Mouse (Mus musculus) liver, embryonic 14.5 days (tissue): Measurements from ENCODE around the gene Hdac4. TPM values are rescaled to one million over a fixed set of nuclear protein-coding genes. Genes with fewer than 3 reads are reported as not detected.

ENCODE experiments used
- ATAC-seq: fragments of 200-750 bp; cut with Nextera tagmentation; 2 replicates; pipeline ENCODE4 v1.8.0; 2017; ENCODE audit warnings: moderate number of reproducible peaks, mild to moderate bottlenecking, moderate library complexity; ENCODE audit not compliant: insufficient read depth
- DNase-seq, 3 experiments: peaks; one replicate each; pipeline ENCODE4 v3.0.0-alpha.2; 2012 to 2013; ENCODE audit warnings: low read depth in 3 of 3, low spot score in 3 of 3
- H3K27ac ChIP-seq: fragments of 300-500 bp; sonication (generic); 2 replicates; pipeline ENCODE4 v1.5.1; 2014; ENCODE audit warnings: moderate library complexity, mild to moderate bottlenecking, control low read depth, inconsistent platforms
- H3K27me3 ChIP-seq: fragments of 300-500 bp; sonication (generic); 2 replicates; pipeline ENCODE4 v1.6.1; 2014; ENCODE audit warnings: mild to moderate bottlenecking, low read length, moderate library complexity; ENCODE audit not compliant: control insufficient read depth, insufficient read depth
- H3K36me3 ChIP-seq: fragments of 300-500 bp; sonication (generic); replicated peaks from 2 replicates; pipeline ENCODE4 v1.6.1; 2014; ENCODE audit warnings: low read depth; ENCODE audit not compliant: control insufficient read depth, insufficient read depth
- H3K4me1 ChIP-seq, 2 experiments: fragments of 200-500 bp in 1 of 2; fragments of 300-500 bp in 1 of 2; sonication (generic) in 1 of 2; replicated peaks; 2 replicates each; pipeline ENCODE4 v1.6.1; 2012 to 2014; ENCODE audit warnings: antibody characterized with exemption in 1 of 2, inconsistent platforms in 1 of 2, low read length in 1 of 2; ENCODE audit not compliant: control insufficient read depth in 2 of 2, insufficient read depth in 2 of 2
- H3K4me2 ChIP-seq: fragments of 300-500 bp; sonication (generic); 2 replicates; pipeline ENCODE4 v1.6.1; 2014; ENCODE audit warnings: low read depth, mild to moderate bottlenecking, control low read depth, moderate library complexity
- H3K4me3 ChIP-seq, 2 experiments: fragments of 200-500 bp in 1 of 2; fragments of 300-500 bp in 1 of 2; sonication (generic) in 1 of 2; 2 replicates each; pipeline ENCODE4 v1.5.1; 2012 to 2014; ENCODE audit warnings: low read depth in 2 of 2, low read length in 2 of 2, mild to moderate bottlenecking in 2 of 2, control low read depth in 1 of 2, inconsistent platforms in 1 of 2, moderate library complexity in 1 of 2; ENCODE audit not compliant: insufficient read depth in 1 of 2
- H3K9ac ChIP-seq: fragments of 300-500 bp; sonication (generic); replicated peaks from 2 replicates; pipeline ENCODE4 v1.6.1; 2014; ENCODE audit warnings: mild to moderate bottlenecking, control low read depth, moderate library complexity
- H3K9me3 ChIP-seq: fragments of 300-500 bp; sonication (generic); 2 replicates; pipeline ENCODE4 v1.6.1; 2016; ENCODE audit warnings: low read length, mixed read lengths; ENCODE audit not compliant: control insufficient read depth
- CTCF ChIP-seq: IDR thresholded peaks from 2 replicates; pipeline ENCODE4 v1.5.1; 2016; ENCODE audit warnings: antibody characterized with exemption, low read depth, control low read depth
- EP300 ChIP-seq: IDR thresholded peaks from 2 replicates; pipeline ENCODE4 v1.6.1; 2016; ENCODE audit warnings: antibody characterized with exemption, low read depth
- WGBS: fragments of 180-500 bp; shearing (Covaris S2); extraction: QIAGEN DNeasy Blood & Tissue Kit; methylation state at CpG from one replicate; pipeline ENCODE4 v1.1.7; 2014; ENCODE audit not compliant: insufficient replicate concordance; 5-methylcytosine and 5-hydroxymethylcytosine counted together
- polyA plus RNA-seq, 2 experiments: library from polyadenylated mRNA; depleted of rRNA in 1 of 2; stranded (reverse) in 1 of 2; unstranded in 1 of 2; fragments of >200 nt; fragmentation: Nextera tagmentation in 1 of 2; extraction: Ambion mirVana in 1 of 2; gene quantifications; 2 replicates each; pipeline versions ENCODE4 v1.2.1 to v1.2.3; 2012 to 2014

Gene Hdac4
- polyA plus RNA-seq, 2 experiments, result 1.5 to 3.1 TPM

GRCm38 (mm10) chr1:92143331-92143895 is 52.1 kb downstream of the Hdac4 start:
- H3K4me2 ChIP-seq, result no peak overlapping the region
- H3K36me3 ChIP-seq, result no peaks in the 10 kb centered on the region
- no peak overlapping the region for H3K4me3 ChIP-seq
- DNase-seq (no peak), ATAC-seq (no peak)
- no peaks in the 10 kb centered on the region for H3K9me3 ChIP-seq
- H3K27me3 ChIP-seq, result no peaks in the 10 kb centered on the region
- no peak overlapping the region for H3K9ac ChIP-seq
- WGBS, result 64% methylated on average over 6 of the region's 6 CpGs
- no peak overlapping the region for H3K27ac ChIP-seq
- H3K4me1 ChIP-seq, result 0 out of 4 replicates have a peak, but pooled peaks cover 0 to 3% of the 10 kb centered on the region in 2 experiments
- TF ChIP-seq EP300 (no peak), CTCF (no peak)

- no peak for ATAC-seq
- 73% methylated on average over 4 of the region's 4 CpGs for WGBS
- Histone ChIP-seq H3K4me3 (no peak overlapping the region), H3K27me3 (no peaks in the 10 kb centered on the region), H3K4me2 (no peak overlapping the region), H3K27ac (no peak overlapping the region), H3K4me1 (0 out of 4 replicates have a peak, but pooled peaks cover 0 to 3% of the 10 kb centered on the region in 2 experiments), H3K9me3 (no peaks in the 10 kb centered on the region), H3K9ac (no peak overlapping the region), H3K36me3 (no peaks in the 10 kb centered on the region)
- DNase-seq, result no peak
- no peak for TF ChIP-seq EP300
- no peak for TF ChIP-seq CTCF
Measured at GRCm38 (mm10) chr1:92142793-92143192, 52.7 kb downstream of the Hdac4 start.

DNA sequence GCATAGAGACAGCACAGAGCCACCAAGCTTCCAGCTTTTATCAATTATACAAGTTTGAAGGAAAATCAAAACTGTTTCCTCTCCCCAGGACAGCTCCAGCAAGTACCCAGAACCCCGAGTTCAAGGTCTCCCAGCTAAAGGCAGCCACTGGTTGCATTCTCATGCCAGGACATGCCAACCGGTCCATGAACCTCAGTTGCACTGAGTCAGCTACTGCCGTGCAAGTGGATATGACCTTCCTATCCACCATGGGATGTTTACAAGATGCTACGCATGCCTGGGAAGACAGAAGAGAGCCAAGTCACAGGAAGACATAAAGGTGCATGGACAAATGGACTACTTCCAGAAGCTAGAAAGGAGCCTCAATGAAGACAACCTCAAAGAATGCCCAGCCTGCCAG is 56.5 kb downstream of the Hdac4 start:
- Histone ChIP-seq H3K36me3 (no peaks in the 10 kb centered on the region), H3K9me3 (no peaks in the 10 kb centered on the region), H3K4me2 (no peak overlapping the region), H3K9ac (no peak overlapping the region), H3K27me3 (no peaks in the 10 kb centered on the region), H3K27ac (no peak overlapping the region), H3K4me1 (0 out of 4 replicates have a peak, but pooled peaks cover 0 to 5% of the 10 kb centered on the region in 2 experiments), H3K4me3 (no peak overlapping the region)
- no peak for DNase-seq
- no peak for TF ChIP-seq CTCF
- no peak for TF ChIP-seq EP300
- no peak for ATAC-seq
- WGBS, result 76% methylated on average over 4 of the region's 4 CpGs

DNA sequence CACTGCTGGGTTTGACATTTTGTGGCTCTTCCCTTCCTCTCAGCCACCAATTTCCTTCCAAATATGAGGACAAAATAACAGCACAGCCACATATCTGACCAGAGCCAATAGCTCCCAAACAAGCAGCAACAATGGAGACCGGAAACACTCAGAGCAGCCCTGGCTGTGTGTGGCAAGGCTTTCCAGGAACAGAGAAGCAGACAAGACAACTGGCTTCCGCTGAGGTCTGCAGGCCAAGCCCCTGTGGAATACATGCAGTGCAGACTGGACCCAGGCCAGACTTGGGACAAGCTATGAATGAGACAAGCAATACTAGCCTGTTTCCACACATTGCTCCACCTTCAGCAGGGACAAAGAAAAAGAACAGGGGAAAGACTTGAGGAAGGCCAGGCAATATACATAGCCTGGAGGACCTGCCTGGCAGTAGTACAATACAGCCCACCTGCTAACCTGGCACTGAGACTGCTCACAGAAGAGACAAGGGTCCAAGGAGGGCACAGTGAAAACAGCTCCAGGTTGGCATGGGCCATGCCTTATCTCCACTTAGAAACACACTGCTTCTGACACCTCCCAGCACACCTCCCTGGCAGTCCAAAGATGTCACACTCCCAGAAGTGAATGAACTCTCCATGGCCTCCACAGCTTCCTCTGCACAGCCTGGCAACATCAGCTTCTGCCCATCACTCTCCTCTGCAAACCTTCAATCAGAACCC is 58.2 kb downstream of the Hdac4 start:
- Histone ChIP-seq H3K27me3 (no peaks in the 10 kb centered on the region), H3K36me3 (no peaks in the 10 kb centered on the region), H3K9me3 (no peaks in the 10 kb centered on the region), H3K4me1 (0 out of 4 replicates have a peak, but pooled peaks cover 0 to 2% of the 10 kb centered on the region in 2 experiments), H3K9ac (no peak overlapping the region), H3K27ac (no peak overlapping the region), H3K4me2 (no peak overlapping the region), H3K4me3 (no peak overlapping the region)
- ATAC-seq (no peak), DNase-seq (no peak)
- whole genome bisulfite sequencing, result 52% methylated on average over 2 of the region's 2 CpGs
- TF ChIP-seq EP300 (no peak), CTCF (no peak)

DNA sequence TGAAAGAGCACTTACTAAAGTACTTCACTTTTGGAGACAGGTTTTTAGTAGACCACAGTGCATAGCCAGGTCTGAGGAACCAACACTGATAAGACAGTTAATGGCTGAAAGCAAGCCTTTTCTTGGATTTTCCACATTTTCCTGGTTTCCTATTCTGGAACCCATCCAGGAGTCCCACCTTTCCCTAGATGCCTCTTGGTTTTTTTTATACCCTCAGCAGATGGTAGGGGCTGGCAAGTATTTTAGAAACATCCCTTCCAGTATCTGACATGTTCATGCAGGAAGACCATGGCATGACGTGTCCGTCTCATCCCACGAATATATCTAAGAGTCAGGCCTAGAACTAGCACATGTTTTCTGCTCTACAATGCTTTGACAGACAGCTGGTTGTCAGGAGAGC is 59.1 kb downstream of the Hdac4 start:
- DNase-seq, result no peak
- no peak overlapping the region for H3K4me2 ChIP-seq
- H3K27me3 ChIP-seq, result no peaks in the 10 kb centered on the region
- no peaks in the 10 kb centered on the region for H3K9me3 ChIP-seq
- H3K9ac ChIP-seq, result no peak overlapping the region
- TF ChIP-seq CTCF (no peak), EP300 (no peak)
- peaks cover 0 to 2% of the 10 kb centered on the region in 2 experiments; a peak in 1 of 4 replicates for H3K4me1 ChIP-seq
- WGBS, result 72% methylated on average over 3 of the region's 3 CpGs
- no peak overlapping the region for H3K4me3 ChIP-seq
- no peak for ATAC-seq
- H3K27ac ChIP-seq, result no peak overlapping the region
- no peaks in the 10 kb centered on the region for H3K36me3 ChIP-seq
